Mouse (Mus musculus) midbrain, embryonic 12.5 days (tissue): ENCODE data around the gene Hba-a2. TPM values are rescaled to one million over a fixed set of nuclear protein-coding genes. Genes with fewer than 3 reads are reported as not detected.
"Not testable (repeated sequence)": the region's sequence is repeated elsewhere in the genome, so short reads cannot be mapped to it uniquely, and the experiment has no call there.

Experiments used
- ATAC-seq: fragments of 200-750 bp; cut with Nextera tagmentation; 2 replicates; pipeline ENCODE4 v1.8.0; 2017; ENCODE audit warnings: low read depth, moderate TSS enrichment, moderate library complexity; ENCODE audit not compliant: low FRiP score
- H3K27ac ChIP-seq: fragments of 300-500 bp; sonication (generic); replicated peaks from 2 replicates; pipeline ENCODE4 v1.5.1; 2016; ENCODE audit warnings: mild to moderate bottlenecking
- H3K27me3 ChIP-seq: fragments of 300-500 bp; sonication (generic); 2 replicates; pipeline ENCODE4 v1.6.1; 2016; ENCODE audit warnings: mild to moderate bottlenecking
- H3K36me3 ChIP-seq: fragments of 300-500 bp; sonication (generic); 2 replicates; pipeline ENCODE4 v1.6.1; 2016
- H3K4me1 ChIP-seq: fragments of 300-500 bp; sonication (generic); 2 replicates; pipeline ENCODE4 v1.6.1; 2016
- H3K4me2 ChIP-seq: fragments of 300-500 bp; sonication (generic); replicated peaks from 2 replicates; pipeline ENCODE4 v1.6.1; 2016; ENCODE audit warnings: mild to moderate bottlenecking, moderate library complexity
- H3K4me3 ChIP-seq: fragments of 300-500 bp; sonication (generic); 2 replicates; pipeline ENCODE4 v1.5.1; 2016; ENCODE audit warnings: mild to moderate bottlenecking
- H3K9ac ChIP-seq: fragments of 300-500 bp; sonication (generic); replicated peaks from 2 replicates; pipeline ENCODE4 v1.6.1; 2016; ENCODE audit warnings: mild to moderate bottlenecking, moderate library complexity
- H3K9me3 ChIP-seq: fragments of 300-500 bp; sonication (generic); 2 replicates; pipeline ENCODE4 v1.6.1; 2016; ENCODE audit warnings: mild to moderate bottlenecking
- WGBS: fragments of 180-500 bp; shearing (Covaris S2); methylation state at CpG from one replicate; pipeline ENCODE4 v1.1.7; 2016; 5-methylcytosine and 5-hydroxymethylcytosine counted together
- polyA plus RNA-seq: library from polyadenylated mRNA; unstranded; fragments of >200 nt; fragmentation: Nextera tagmentation; extraction: Ambion mirVana; gene quantifications from 2 replicates; pipeline ENCODE4 v1.2.1, GENCODE M21; 2016

The Hba-a2 gene
- polyA plus RNA-seq, 1 experiment from 2014 or later: 7,278 TPM

GRCm38 (mm10) chr11:32285031-32285775, 11.1 kb upstream of the Hba-a2 start:
- Histone ChIP-seq H3K36me3 (no peaks in the 10 kb centered on the region), H3K4me3 (no peak overlapping the region), H3K9me3 (no peaks in the 10 kb centered on the region), H3K9ac (no peak overlapping the region), H3K27ac (no peak overlapping the region), H3K4me1 (no peaks in the 10 kb centered on the region), H3K4me2 (no peak overlapping the region), H3K27me3 (peaks cover 20% of the 10 kb centered on the region)
- ATAC-seq: no peak
- 83% methylated on average over 7 of the region's 7 CpGs for WGBS

- H3K4me1 ChIP-seq, H3K4me2 ChIP-seq, H3K9me3 ChIP-seq, H3K4me3 ChIP-seq, H3K27ac ChIP-seq, H3K36me3 ChIP-seq, H3K9ac ChIP-seq, ATAC-seq: not testable (repeated sequence)
- peaks cover 20% of the 10 kb centered on the region for H3K27me3 ChIP-seq
These were observed 10.4 kb upstream of the Hba-a2 start for GRCm38 (mm10) chr11:32285887-32286286.

DNA sequence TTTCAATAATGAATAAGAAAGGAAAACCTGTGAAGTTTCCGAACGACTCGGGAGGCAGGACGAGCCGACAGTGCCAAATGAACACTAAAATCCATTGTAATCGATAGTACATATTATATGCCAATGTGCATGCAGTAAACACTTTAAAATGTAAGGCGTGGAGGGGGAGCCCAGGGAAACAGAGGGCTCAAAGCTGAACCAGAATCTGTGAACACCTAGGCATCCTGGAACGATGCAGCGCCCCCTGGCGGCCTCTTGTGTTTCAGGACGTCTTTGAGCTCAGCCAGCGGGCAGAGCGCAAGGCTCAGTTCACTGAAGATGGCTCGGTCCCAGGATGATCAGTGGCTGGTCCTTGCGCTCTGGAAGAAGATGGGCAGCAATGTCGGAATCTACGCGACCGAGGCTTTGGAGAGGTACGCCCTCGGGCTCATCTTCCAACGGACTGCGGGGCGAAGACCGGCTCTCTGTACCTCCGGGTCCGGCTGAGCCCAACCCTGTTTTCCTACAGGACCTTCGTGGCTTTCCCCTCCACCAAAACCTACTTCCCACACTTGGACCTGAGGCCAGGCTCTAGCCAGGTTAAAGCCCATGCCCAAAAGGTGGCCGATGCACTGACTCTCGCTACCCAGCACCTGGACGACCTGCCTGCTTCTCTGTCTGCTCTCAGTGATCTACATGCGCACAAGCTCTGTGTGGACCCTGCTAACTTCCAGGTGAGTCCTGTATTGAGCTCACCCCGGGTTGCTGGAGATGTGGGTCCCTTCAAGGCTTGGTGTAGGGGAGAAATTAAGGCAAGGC, 9.4 kb upstream of the Hba-a2 start, which contains the start of gene Hbq1b:
Hbq1b (plus strand) TSS at position 271 of the 798 bp plus-strand sequence.
- not testable (repeated sequence) for H3K9ac ChIP-seq, H3K9me3 ChIP-seq, H3K36me3 ChIP-seq, H3K27ac ChIP-seq, H3K4me1 ChIP-seq
- ATAC-seq: peak; percentile 72; the same call in 1 of the 2 replicates
- peaks cover 14% of the 10 kb centered on the region for H3K27me3 ChIP-seq
- H3K4me2 ChIP-seq: peak within 1 kb of the TSS; percentile 49
- 25% methylated on average over 32 of the region's 33 CpGs for WGBS
- peak within 1 kb of the TSS; percentile 27; the same call in 1 of the 2 replicates for H3K4me3 ChIP-seq

- no peak for ATAC-seq
- H3K36me3 ChIP-seq: no peaks in the 10 kb centered on the region
- no peaks in the 10 kb centered on the region for H3K4me1 ChIP-seq
- H3K9ac ChIP-seq: no peak overlapping the region
- WGBS: 66% methylated on average over 9 of the region's 9 CpGs
- no peaks in the 10 kb centered on the region for H3K9me3 ChIP-seq
- H3K4me2 ChIP-seq: no peak overlapping the region
- H3K27me3 ChIP-seq: peaks cover 14% of the 10 kb centered on the region
- H3K27ac ChIP-seq: no peak overlapping the region
- H3K4me3 ChIP-seq: no peak overlapping the region
These were observed 8.8 kb upstream of the Hba-a2 start for GRCm38 (mm10) chr11:32287493-32287825.

DNA sequence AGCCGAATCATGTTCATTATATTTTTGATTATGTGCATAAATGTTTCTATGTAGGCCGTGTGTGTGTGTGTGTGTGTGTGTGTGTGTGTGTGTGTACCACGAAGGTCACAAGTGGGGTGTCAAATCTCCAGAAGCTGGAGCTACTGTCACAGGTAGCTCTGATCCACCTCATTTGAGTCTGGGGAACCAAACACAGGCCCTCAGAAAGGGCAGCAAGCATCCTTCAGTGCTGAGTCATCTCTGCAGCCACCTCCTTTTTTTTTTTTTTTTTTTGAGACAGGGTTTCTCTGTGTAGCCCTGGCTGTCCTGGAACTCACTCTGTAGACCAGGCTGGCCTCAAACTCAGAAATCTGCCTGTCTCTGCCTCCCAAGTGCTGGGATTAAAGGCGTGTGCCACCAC, 3.5 kb upstream of the Hba-a2 start:
- H3K4me1 ChIP-seq, H3K4me3 ChIP-seq, H3K9ac ChIP-seq, H3K27ac ChIP-seq, ATAC-seq, H3K4me2 ChIP-seq, H3K9me3 ChIP-seq, H3K36me3 ChIP-seq: not testable (repeated sequence)
- 82% methylated on average over 4 of the region's 4 CpGs for WGBS
- peaks cover 13% of the 10 kb centered on the region for H3K27me3 ChIP-seq

DNA sequence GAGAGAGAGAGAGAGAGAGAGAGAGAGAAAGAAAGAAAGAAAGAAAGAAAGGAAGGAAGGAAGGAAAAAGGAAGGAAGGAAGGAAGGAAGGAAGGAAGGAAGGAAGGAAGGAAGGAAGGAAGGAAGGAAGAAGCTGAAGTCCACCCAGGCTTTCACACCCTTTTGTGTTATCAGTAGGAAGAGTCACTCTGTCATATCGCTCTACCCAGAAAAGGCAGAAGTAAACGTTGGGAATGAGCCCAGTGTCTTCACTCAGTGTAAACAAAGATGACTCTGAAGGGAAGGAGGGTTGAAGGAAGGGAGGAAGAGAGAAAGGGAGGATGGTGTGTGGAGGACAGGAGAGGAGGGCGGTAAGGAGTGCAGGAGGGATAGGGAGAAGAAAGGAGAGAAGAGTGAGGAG, 2.8 kb upstream of the Hba-a2 start:
- not testable (repeated sequence) for H3K27me3 ChIP-seq, H3K9ac ChIP-seq, H3K4me3 ChIP-seq, H3K36me3 ChIP-seq, H3K27ac ChIP-seq, H3K4me2 ChIP-seq, H3K9me3 ChIP-seq, H3K4me1 ChIP-seq, ATAC-seq
- WGBS: 77% methylated on average over 3 of the region's 3 CpGs

- H3K4me1 ChIP-seq, H3K9ac ChIP-seq, H3K4me3 ChIP-seq, H3K4me2 ChIP-seq, H3K36me3 ChIP-seq, ATAC-seq, H3K9me3 ChIP-seq, H3K27ac ChIP-seq: not testable (repeated sequence)
- WGBS: 62% methylated on average over 2 of the region's 2 CpGs
- peaks cover 24% of the 10 kb centered on the region for H3K27me3 ChIP-seq
These were observed 1.1 kb downstream of the Hba-a2 start for GRCm38 (mm10) chr11:32297417-32297816.

GRCm38 (mm10) chr11:32297866-32298531, 1.7 kb downstream of the Hba-a2 start:
- H3K9ac ChIP-seq: no peak overlapping the region
- WGBS: 86% methylated on average over 1 of the region's 1 CpGs
- no peak overlapping the region for H3K4me2 ChIP-seq
- H3K27ac ChIP-seq: no peak overlapping the region
- no peak for ATAC-seq
- H3K9me3 ChIP-seq: no peaks in the 10 kb centered on the region
- peaks cover 24% of the 10 kb centered on the region for H3K27me3 ChIP-seq
- H3K4me1 ChIP-seq: no peaks in the 10 kb centered on the region
- H3K4me3 ChIP-seq: no peak overlapping the region
- no peaks in the 10 kb centered on the region for H3K36me3 ChIP-seq

- H3K9me3 ChIP-seq: no peaks in the 10 kb centered on the region
- no peak for ATAC-seq
- 94% methylated on average over 2 of the region's 2 CpGs for WGBS
- H3K27me3 ChIP-seq: peaks cover 24% of the 10 kb centered on the region
- H3K27ac ChIP-seq: no peak overlapping the region
- H3K4me3 ChIP-seq: no peak overlapping the region
- H3K4me2 ChIP-seq: no peak overlapping the region
- no peaks in the 10 kb centered on the region for H3K36me3 ChIP-seq
- no peak overlapping the region for H3K9ac ChIP-seq
- H3K4me1 ChIP-seq: no peaks in the 10 kb centered on the region
These were observed 2.2 kb downstream of the Hba-a2 start for GRCm38 (mm10) chr11:32298532-32298918.

GRCm38 (mm10) chr11:32299865-32300264, 3.6 kb downstream of the Hba-a2 start, which contains the start of gene Hbq1a:
Gene Hbq1a, plus strand, starts transcription at chr11:32300069.
- not testable (repeated sequence) for H3K4me1 ChIP-seq, H3K36me3 ChIP-seq, H3K9me3 ChIP-seq, H3K9ac ChIP-seq, H3K27ac ChIP-seq
- H3K27me3 ChIP-seq: peaks cover 19% of the 10 kb centered on the region
- peak; percentile 63 for ATAC-seq
- peak within 1 kb of the TSS; percentile 48 for H3K4me2 ChIP-seq
- 7% methylated on average over 16 of the region's 16 CpGs for WGBS
- peak within 1 kb of the TSS; percentile 22; the same call in 1 of the 2 replicates for H3K4me3 ChIP-seq

- Histone ChIP-seq H3K4me1 (no peaks in the 10 kb centered on the region), H3K9me3 (no peaks in the 10 kb centered on the region), H3K9ac (no peak overlapping the region), H3K27ac (no peak overlapping the region), H3K27me3 (peaks cover 19% of the 10 kb centered on the region), H3K4me2 (peak overlapping the region; percentile 48), H3K36me3 (no peaks in the 10 kb centered on the region), H3K4me3 (peak overlapping the region; percentile 22; the same call in 1 of the 2 replicates)
- WGBS: 58% methylated on average over 15 of the region's 17 CpGs
- peak; percentile 47; the same call in 1 of the 2 replicates for ATAC-seq
These were observed 4.3 kb downstream of the Hba-a2 start for GRCm38 (mm10) chr11:32300279-32301267.
